Mouse (Mus musculus): ENCODE results near the gene Sdf2. TPM values are rescaled to one million over a fixed set of nuclear protein-coding genes. Genes with fewer than 3 reads are reported as not detected.
"Not testable (repeated sequence)": the region's sequence is repeated elsewhere in the genome, so short reads cannot be mapped to it uniquely, and the experiment has no call there.

Sdf2 gene
- total and polyA plus RNA-seq, 2 experiments from 2014 or later, result 112 to 113 TPM

DNA sequence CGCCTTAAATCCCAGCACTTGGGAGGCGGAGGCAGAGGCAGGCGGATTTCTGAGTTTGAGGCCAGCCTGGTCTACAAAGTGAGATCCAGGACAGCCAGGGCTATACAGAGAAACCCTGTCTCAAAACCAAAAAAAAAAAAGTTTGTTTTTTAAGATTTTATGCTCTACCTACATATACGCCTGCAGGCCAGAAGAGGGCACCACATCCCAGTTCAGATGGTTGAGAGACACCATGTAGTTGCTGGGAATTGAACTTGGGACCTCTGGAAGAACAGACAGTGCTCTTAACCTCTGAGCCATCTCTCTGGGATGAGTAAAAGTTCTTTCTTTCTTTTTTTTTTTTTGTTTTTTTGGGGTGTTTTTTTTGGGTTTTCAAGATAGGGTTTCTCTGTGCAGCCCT lies 30.6 kb downstream of the Sdf2 start:
- not testable (repeated sequence) for H3K27ac ChIP-seq; H3K9ac ChIP-seq (replicated peaks; ENCODE audit: low read length); ATAC-seq; H3K27me3 ChIP-seq (ENCODE audit: insufficient read depth, low read length); H3K4me1 ChIP-seq (ENCODE audit: insufficient read depth, low read length); H3K4me2 ChIP-seq (ENCODE audit: low read depth, low read length); DNase-seq (ENCODE audit: low spot score); H3K4me3 ChIP-seq (ENCODE audit: low read length); H3K9me3 ChIP-seq (ENCODE audit: low read length)
- 95% methylated on average over 4 of the region's 4 CpGs for WGBS
- peak; percentile 44 for TF ChIP-seq CTCF (IDR thresholded peaks at IDR 0.05; ENCODE audit: low read depth)
- H3K36me3 ChIP-seq (ENCODE audit: insufficient read depth, low read length), result peaks cover 83% of the 10 kb centered on the region

DNA sequence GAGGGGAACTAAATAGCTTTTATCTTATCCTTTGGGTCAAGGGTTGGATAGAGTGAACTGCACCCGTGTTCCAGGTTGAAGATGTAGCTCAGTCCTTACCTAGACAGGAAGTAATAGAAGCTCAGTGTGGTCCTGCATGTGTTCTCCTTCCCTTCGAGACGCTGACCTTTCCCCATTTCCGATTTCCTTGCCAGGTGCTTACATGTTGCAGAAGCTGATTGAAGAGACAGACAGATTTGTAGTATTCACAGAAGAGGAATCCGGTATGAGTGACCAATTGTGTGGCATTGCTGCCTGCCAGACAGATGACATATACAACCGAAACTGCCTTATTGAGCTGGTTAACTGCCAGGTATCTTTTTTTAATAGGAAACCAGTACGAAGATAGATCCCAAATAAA lies 33.3 kb downstream of the Sdf2 start:
- H3K27ac ChIP-seq, result no peak overlapping the region
- no peaks in the 10 kb centered on the region for H3K4me1 ChIP-seq (ENCODE audit: insufficient read depth, low read length)
- H3K9ac ChIP-seq (replicated peaks; ENCODE audit: low read length), result no peak overlapping the region
- H3K4me3 ChIP-seq (ENCODE audit: low read length), result no peak overlapping the region
- no peak for ATAC-seq
- no peak for DNase-seq (ENCODE audit: low spot score)
- no peak for TF ChIP-seq CTCF (IDR thresholded peaks at IDR 0.05; ENCODE audit: low read depth)
- no peaks in the 10 kb centered on the region for H3K27me3 ChIP-seq (ENCODE audit: insufficient read depth, low read length)
- H3K36me3 ChIP-seq (ENCODE audit: insufficient read depth, low read length), result peaks cover 75% of the 10 kb centered on the region
- no peaks in the 10 kb centered on the region for H3K9me3 ChIP-seq (ENCODE audit: low read length)
- 82% methylated on average over 7 of the region's 7 CpGs for WGBS
- no peak overlapping the region for H3K4me2 ChIP-seq (ENCODE audit: low read depth, low read length)

DNA sequence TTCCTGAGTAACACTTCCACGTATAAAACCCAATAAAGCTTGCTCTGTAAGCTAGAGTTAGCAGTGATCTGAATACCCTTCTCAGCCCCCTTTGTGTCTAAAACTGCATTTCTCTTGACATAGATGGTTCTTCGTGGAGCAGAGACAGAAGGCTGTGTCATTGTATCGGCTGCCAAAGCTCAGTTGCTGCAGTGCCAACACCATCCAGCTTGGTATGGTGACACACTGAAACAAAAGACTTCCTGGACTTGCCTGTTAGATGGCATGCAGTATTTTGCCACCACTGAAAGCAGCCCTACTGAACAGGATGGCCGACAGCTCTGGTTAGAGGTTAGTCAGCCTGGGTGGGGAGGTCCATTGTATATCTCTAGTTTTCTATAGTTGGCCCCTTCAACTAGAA lies 34.0 kb downstream of the Sdf2 start:
- H3K27ac ChIP-seq, result no peak overlapping the region
- H3K4me1 ChIP-seq (ENCODE audit: insufficient read depth, low read length), result no peaks in the 10 kb centered on the region
- no peak overlapping the region for H3K4me3 ChIP-seq (ENCODE audit: low read length)
- H3K27me3 ChIP-seq (ENCODE audit: insufficient read depth, low read length), result no peaks in the 10 kb centered on the region
- no peaks in the 10 kb centered on the region for H3K9me3 ChIP-seq (ENCODE audit: low read length)
- 73% methylated on average over 4 of the region's 4 CpGs for WGBS
- ATAC-seq (no peak), DNase-seq (ENCODE audit: low spot score) (peak; percentile 10)
- H3K9ac ChIP-seq (replicated peaks; ENCODE audit: low read length), result no peak overlapping the region
- TF ChIP-seq CTCF (IDR thresholded peaks at IDR 0.05; ENCODE audit: low read depth), result no peak
- peaks cover 80% of the 10 kb centered on the region for H3K36me3 ChIP-seq (ENCODE audit: insufficient read depth, low read length)
- no peak overlapping the region for H3K4me2 ChIP-seq (ENCODE audit: low read depth, low read length)

DNA sequence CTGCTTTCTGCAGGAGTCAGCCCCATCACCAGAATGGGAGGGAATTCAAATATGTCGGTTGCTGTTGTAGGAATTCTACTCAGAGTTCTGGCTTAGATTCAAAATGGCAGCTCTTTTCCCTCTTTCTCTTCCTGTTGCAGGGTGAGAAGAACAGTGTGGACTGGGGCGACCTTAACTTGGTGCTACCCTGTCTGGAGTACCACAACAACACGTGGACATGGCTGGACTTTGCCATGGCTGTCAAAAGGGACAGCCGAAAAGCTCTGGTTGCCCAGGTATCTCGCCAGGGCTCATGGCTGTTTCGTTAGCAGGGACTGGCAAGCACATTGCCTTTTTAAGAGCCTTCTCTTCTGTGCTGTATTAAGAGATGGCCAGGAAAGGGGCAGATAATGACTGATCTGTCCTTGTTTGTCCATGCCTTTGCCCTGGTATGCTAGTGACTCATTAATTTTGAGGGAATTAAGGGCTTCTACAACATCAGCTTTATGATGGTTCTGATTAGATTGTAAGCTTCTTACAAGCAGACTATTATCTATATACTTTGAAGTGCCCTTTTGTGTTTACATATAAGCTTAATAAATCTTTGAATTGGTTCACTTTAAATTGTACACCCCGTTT lies 43.7 kb downstream of the Sdf2 start:
- H3K27ac ChIP-seq, result no peak overlapping the region
- no peak for TF ChIP-seq CTCF (IDR thresholded peaks at IDR 0.05; ENCODE audit: low read depth)
- no peaks in the 10 kb centered on the region for H3K27me3 ChIP-seq (ENCODE audit: insufficient read depth, low read length)
- no peaks in the 10 kb centered on the region for H3K4me1 ChIP-seq (ENCODE audit: insufficient read depth, low read length)
- H3K4me2 ChIP-seq (ENCODE audit: low read depth, low read length), result no peak overlapping the region
- DNase-seq (ENCODE audit: low spot score) (no peak), ATAC-seq (no peak)
- H3K9ac ChIP-seq (replicated peaks; ENCODE audit: low read length), result no peak overlapping the region
- no peaks in the 10 kb centered on the region for H3K9me3 ChIP-seq (ENCODE audit: low read length)
- H3K4me3 ChIP-seq (ENCODE audit: low read length), result no peak overlapping the region
- H3K36me3 ChIP-seq (ENCODE audit: insufficient read depth, low read length), result peaks cover 62% of the 10 kb centered on the region
- 96% methylated on average over 7 of the region's 7 CpGs for WGBS

DNA sequence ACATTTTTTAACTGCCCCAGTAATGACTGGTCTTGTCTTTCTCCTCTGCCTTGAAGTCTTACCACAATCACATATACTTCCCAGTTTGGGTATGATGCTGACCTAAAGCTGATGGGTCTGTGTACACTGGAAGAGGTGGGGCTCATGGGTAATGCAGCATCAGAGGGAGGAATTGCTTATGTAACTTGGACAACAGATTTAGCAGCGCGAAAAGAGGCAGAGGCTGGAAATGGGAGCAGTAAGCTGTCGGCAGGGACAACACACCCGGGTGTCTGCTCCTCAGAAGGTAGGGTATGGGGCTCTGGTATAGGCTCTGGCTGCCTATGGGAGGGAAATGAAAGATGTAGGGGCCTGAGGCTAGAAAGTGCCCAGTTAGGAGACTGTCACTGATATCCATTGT lies 45.1 kb downstream of the Sdf2 start, which contains the start of gene BC030499:
TSS of gene BC030499 (plus strand) at position 188 of the 400 bp plus-strand sequence.
- 93% methylated on average over 4 of the region's 4 CpGs for WGBS
- no peak for TF ChIP-seq CTCF (IDR thresholded peaks at IDR 0.05; ENCODE audit: low read depth)

DNA sequence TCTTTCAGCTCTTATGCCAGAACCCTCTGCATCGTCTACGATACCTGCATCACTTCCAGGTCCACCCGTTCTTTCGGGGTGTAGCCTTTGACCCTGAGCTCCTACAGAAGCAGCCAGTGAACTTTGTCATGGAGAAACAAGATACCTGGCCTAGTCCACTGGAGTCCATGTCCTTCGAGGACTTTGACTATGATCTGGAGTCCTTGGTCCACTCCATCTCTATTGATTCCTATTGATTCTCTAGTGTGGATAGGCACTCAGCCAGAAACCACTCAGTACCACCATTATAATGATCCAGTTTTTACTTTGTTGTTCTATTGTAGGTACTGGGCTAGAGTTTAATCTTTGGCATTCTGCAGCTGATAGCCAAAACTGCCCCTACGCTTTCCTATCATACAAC lies 49.0 kb downstream of the Sdf2 start:
- Histone ChIP-seq H3K27me3 (ENCODE audit: insufficient read depth, low read length) (no peaks in the 10 kb centered on the region), H3K36me3 (ENCODE audit: insufficient read depth, low read length) (peaks cover 15% of the 10 kb centered on the region; the same call in 1 of the 2 replicates), H3K27ac (no peak overlapping the region), H3K4me3 (ENCODE audit: low read length) (no peak overlapping the region), H3K9me3 (ENCODE audit: low read length) (no peaks in the 10 kb centered on the region), H3K9ac (replicated peaks; ENCODE audit: low read length) (no peak overlapping the region), H3K4me2 (ENCODE audit: low read depth, low read length) (no peak overlapping the region), H3K4me1 (ENCODE audit: insufficient read depth, low read length) (no peaks in the 10 kb centered on the region)
- no peak for TF ChIP-seq CTCF (IDR thresholded peaks at IDR 0.05; ENCODE audit: low read depth)
- ATAC-seq, result no peak
- no peak for DNase-seq (ENCODE audit: low spot score)
- 97% methylated on average over 6 of the region's 6 CpGs for WGBS

More for the DNA sequence above, 45.1 kb downstream of the Sdf2 start, which contains the start of gene BC030499:
- no peak within 1 kb of the TSS for H3K4me2 ChIP-seq (ENCODE audit: low read depth, low read length)
- H3K4me1 ChIP-seq (ENCODE audit: insufficient read depth, low read length), result no peaks in the 10 kb centered on the region
- no peak within 1 kb of the TSS for H3K4me3 ChIP-seq (ENCODE audit: low read length)
- H3K36me3 ChIP-seq (ENCODE audit: insufficient read depth, low read length), result peaks cover 48% of the 10 kb centered on the region
- H3K27me3 ChIP-seq (ENCODE audit: insufficient read depth, low read length), result no peaks in the 10 kb centered on the region
- no peaks in the 10 kb centered on the region for H3K9me3 ChIP-seq (ENCODE audit: low read length)
- ATAC-seq (no peak), DNase-seq (ENCODE audit: low spot score) (no peak)
- no peak within 1 kb of the TSS for H3K9ac ChIP-seq (replicated peaks; ENCODE audit: low read length)
- no peak within 1 kb of the TSS for H3K27ac ChIP-seq

DNA sequence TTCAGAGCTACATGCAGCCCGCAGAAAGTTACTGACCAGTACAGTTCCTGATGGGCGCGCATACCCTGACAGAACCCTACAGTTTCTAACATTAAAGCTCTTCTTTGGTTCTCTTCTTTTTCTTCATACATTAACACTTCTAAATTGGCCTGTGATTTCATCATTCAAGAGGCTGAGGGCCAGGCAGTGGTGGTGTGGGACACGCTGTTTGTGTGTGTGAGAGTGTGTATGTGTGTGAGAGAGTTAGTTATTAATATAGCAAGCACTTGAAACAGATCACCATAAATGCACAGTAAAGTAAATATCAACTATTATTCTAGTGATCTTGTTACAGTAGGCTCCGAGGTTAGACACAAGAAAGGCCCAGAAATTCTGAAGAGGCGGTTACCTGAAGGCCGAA lies 55.4 kb downstream of the Sdf2 start:
- Histone ChIP-seq H3K9me3 (ENCODE audit: low read length) (no peaks in the 10 kb centered on the region), H3K36me3 (ENCODE audit: insufficient read depth, low read length) (no peaks in the 10 kb centered on the region), H3K4me3 (ENCODE audit: low read length) (peak overlapping the region; percentile 65), H3K9ac (replicated peaks; ENCODE audit: low read length) (peak overlapping the region; percentile 47; the same call in 1 of the 2 replicates), H3K27me3 (ENCODE audit: insufficient read depth, low read length) (no peaks in the 10 kb centered on the region), H3K4me1 (ENCODE audit: insufficient read depth, low read length) (0 out of 2 replicates have a peak, but pooled peaks cover 3% of the 10 kb centered on the region), H3K27ac (peak overlapping the region; percentile 38), H3K4me2 (ENCODE audit: low read depth, low read length) (peak overlapping the region; percentile 100)
- no peak for DNase-seq (ENCODE audit: low spot score)
- WGBS, result 68% methylated on average over 7 of the region's 7 CpGs
- ATAC-seq, result peak; percentile 8; the same call in 1 of the 2 replicates
- TF ChIP-seq CTCF (IDR thresholded peaks at IDR 0.05; ENCODE audit: low read depth), result no peak

Measured in hindbrain, postnatal 0 days (tissue).